Mouse (Mus musculus) urinary bladder, postnatal 0 days (tissue): Measurements from ENCODE around the gene Acsf3. TPM values are rescaled to one million over a fixed set of nuclear protein-coding genes. Genes with fewer than 3 reads are reported as not detected.

Source experiments
- polyA plus RNA-seq: library from polyadenylated mRNA; unstranded; fragments of >200 nt; fragmentation: Nextera tagmentation; extraction: Ambion mirVana; gene quantifications from 2 replicates; pipeline ENCODE4 v1.2.1, GENCODE M21; 2015

Acsf3 gene
- polyA plus RNA-seq: 8.2 and 10.2 TPM in 2 replicates

DNA sequence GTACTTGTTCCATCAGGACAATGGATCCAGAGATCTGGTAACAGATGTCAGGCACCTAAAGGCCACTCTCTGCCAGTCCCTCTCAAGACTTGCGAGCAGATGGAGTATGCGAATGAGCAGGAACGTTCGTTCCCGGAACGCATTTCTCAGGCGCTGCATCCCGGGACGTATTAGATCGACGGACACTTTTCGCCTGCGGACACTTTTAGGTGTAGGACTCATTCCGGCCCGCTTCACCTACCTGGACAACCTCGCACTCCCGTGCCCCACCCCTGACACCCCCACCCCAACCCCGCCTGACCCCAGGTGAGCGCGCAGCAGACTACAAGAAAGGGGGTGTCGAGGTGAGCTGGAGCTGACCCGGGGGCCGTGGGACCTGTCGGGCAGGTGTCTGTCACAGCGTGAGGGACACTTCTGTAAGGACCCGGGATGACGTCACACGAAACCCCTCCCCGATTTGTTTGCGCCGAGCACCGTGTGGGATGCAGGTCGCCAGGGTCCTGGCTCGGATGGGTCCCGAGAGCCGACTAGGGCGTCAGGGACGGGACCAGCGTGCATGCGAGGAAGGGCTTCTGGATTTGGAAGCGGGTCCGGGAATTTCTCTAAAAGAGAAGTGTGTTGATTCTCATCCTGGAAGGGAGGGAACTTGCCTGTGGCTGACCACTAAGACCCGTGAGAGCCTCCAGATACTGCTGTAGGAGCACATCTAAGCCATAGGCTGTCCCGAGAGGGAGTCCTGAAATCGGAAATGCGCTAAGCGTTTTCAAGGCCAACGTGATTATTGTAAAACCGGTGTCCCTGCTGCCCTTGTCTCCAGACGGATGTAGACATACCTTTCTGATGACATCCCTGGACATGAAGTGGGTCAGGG is at the start of gene Acsf3:
Acsf3 (plus strand) TSS at position 202 of the 871 bp plus-strand sequence.

GRCm38 (mm10) chr8:122847829-122848561 is 72.7 kb downstream of the Acsf3 start, which contains the start of gene Cdh15:
Gene Cdh15 (plus strand): TSS chr8:122847966.

Other genes starting within 250 kb of the Acsf3 start
- gene Piezo1, start 224.2 kb upstream of the Acsf3 start, polyA plus RNA-seq: 14.6 and 15.6 TPM in 2 replicates
- 11.5 and 13.2 TPM in 2 replicates for gene Cdt1, start 207.5 kb upstream of the Acsf3 start, polyA plus RNA-seq
- 191 and 265 TPM in 2 replicates for gene Aprt, start 198.6 kb upstream of the Acsf3 start, polyA plus RNA-seq
- gene Galns, start 164.0 kb upstream of the Acsf3 start, polyA plus RNA-seq: 14.7 and 16.4 TPM in 2 replicates
- 54.7 and 74.0 TPM in 2 replicates for gene Trappc2l, start 163.8 kb upstream of the Acsf3 start, polyA plus RNA-seq
- not detected in 2 replicates for gene Pabpn1l, start 152.7 kb upstream of the Acsf3 start, polyA plus RNA-seq
- 1.8 TPM in 2 replicates for gene Cbfa2t3, start 76.4 kb upstream of the Acsf3 start, polyA plus RNA-seq
- 0.04 and 0.06 TPM in 2 replicates for gene Cdh15, start 72.5 kb downstream of the Acsf3 start, polyA plus RNA-seq